Mouse (Mus musculus) limb, embryonic 10.5 days (tissue): Measurements from ENCODE around the gene Arl6ip5. TPM values are rescaled to one million over a fixed set of nuclear protein-coding genes. Genes with fewer than 3 reads are reported as not detected.

ENCODE experiments used
- DNase-seq: peaks from one replicate; pipeline ENCODE4 v3.0.0-alpha.2; 2017; ENCODE audit warnings: low spot score
- H3K27ac ChIP-seq: fragments of 300-500 bp; sonication (generic); 2 replicates; pipeline ENCODE4 v1.5.1; 2016; ENCODE audit warnings: mild to moderate bottlenecking
- H3K27me3 ChIP-seq: fragments of 300-500 bp; sonication (generic); 2 replicates; pipeline ENCODE4 v1.6.1; 2016; ENCODE audit warnings: low read depth, mild to moderate bottlenecking; ENCODE audit not compliant: poor library complexity, severe bottlenecking
- H3K36me3 ChIP-seq: fragments of 300-500 bp; sonication (generic); 2 replicates; pipeline ENCODE4 v1.6.1; 2016; ENCODE audit warnings: mild to moderate bottlenecking, moderate library complexity
- H3K4me1 ChIP-seq: fragments of 300-500 bp; sonication (generic); 2 replicates; pipeline ENCODE4 v1.6.1; 2016
- H3K4me3 ChIP-seq: fragments of 300-500 bp; sonication (generic); 2 replicates; pipeline ENCODE4 v1.5.1; 2016; ENCODE audit warnings: mild to moderate bottlenecking, moderate library complexity
- H3K9me3 ChIP-seq: fragments of 300-500 bp; sonication (generic); replicated peaks from 2 replicates; pipeline ENCODE4 v1.6.1; 2016; ENCODE audit warnings: mild to moderate bottlenecking
- WGBS: fragments of 180-500 bp; shearing (Covaris S2); methylation state at CpG from one replicate; pipeline ENCODE4 v1.1.7; 2016; 5-methylcytosine and 5-hydroxymethylcytosine counted together
- polyA plus RNA-seq: library from polyadenylated mRNA; unstranded; fragments of >200 nt; fragmentation: Nextera tagmentation; extraction: Ambion mirVana; gene quantifications from 2 replicates; pipeline ENCODE4 v1.2.1, GENCODE M21; 2016

Arl6ip5 gene
- polyA plus RNA-seq = 24.0 and 27.5 TPM in 2 replicates

DNA sequence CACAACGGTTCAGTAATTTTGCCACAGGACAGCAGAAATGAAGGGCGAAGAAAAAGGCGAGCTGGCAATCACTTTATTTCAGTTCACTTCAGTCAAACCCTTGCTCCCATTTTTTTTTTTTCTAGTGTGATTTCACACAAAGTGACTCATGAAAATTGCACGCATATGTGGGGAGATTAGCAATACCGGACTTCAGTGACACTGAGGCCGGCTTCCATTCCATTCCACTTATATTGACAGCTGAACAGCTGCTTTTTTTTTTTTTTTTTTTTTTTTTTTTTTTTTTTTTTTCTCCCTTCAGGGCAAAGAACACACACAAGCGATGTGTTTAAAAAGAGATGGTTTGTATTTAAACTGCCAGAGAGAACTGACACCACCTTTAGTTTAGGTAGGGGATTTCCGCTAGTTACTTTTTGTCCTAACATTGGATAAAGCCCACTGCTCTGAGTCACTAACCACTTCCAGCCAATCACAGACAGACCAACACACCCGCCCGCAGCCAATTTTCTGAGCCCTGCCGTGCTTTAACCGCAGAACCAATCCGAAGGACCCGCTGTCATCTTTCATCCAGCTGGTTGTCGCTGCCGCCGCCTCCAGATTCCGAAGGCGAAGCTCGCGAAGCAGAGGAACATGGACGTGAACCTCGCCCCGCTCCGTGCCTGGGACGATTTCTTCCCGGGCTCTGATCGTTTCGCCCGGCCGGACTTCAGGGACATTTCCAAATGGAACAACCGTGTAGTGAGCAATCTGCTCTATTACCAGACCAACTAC lies at the start of gene Arl6ip5:
Gene Arl6ip5, plus strand, starts transcription at position 499 of the 771 bp plus-strand sequence.
- Histone ChIP-seq H3K36me3 (peaks cover 5% of the 10 kb centered on the region; the same call in 1 of the 2 replicates), H3K4me3 (peak within 1 kb of the TSS; percentile 66), H3K27me3 (0 out of 2 replicates have a peak, but pooled peaks cover 6% of the 10 kb centered on the region), H3K9me3 (no peaks in the 10 kb centered on the region), H3K4me1 (peaks cover 26% of the 10 kb centered on the region), H3K27ac (peak within 1 kb of the TSS; percentile 75)
- WGBS = 15% methylated on average over 32 of the region's 32 CpGs
- peak; percentile 88 for DNase-seq

DNA sequence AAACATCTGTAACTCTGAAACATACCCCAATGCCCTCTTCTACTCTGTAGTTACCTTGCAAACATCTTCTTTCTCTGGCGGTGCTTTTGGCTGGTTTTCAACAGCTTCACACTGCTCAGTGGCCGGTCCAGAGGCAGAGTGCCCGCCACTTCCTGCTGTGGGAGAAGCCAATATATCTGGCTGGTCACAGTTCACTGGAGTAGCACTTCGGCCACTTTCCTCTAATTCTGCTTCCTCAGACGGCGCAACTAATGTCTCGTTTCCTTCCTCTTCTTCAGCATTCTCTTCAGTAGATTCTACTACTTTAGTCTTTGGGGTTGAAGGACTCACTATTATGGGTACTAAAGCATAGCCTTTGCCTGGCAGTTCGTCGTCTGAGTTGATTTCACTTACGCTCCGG lies 34.8 kb upstream of the Arl6ip5 start:
- Histone ChIP-seq H3K36me3 (peaks cover 56% of the 10 kb centered on the region), H3K4me1 (peaks cover 18% of the 10 kb centered on the region), H3K27me3 (no peaks in the 10 kb centered on the region), H3K9me3 (no peaks in the 10 kb centered on the region), H3K4me3 (no peak overlapping the region), H3K27ac (no peak overlapping the region)
- no peak for DNase-seq
- WGBS = 90% methylated on average over 11 of the region's 11 CpGs

DNA sequence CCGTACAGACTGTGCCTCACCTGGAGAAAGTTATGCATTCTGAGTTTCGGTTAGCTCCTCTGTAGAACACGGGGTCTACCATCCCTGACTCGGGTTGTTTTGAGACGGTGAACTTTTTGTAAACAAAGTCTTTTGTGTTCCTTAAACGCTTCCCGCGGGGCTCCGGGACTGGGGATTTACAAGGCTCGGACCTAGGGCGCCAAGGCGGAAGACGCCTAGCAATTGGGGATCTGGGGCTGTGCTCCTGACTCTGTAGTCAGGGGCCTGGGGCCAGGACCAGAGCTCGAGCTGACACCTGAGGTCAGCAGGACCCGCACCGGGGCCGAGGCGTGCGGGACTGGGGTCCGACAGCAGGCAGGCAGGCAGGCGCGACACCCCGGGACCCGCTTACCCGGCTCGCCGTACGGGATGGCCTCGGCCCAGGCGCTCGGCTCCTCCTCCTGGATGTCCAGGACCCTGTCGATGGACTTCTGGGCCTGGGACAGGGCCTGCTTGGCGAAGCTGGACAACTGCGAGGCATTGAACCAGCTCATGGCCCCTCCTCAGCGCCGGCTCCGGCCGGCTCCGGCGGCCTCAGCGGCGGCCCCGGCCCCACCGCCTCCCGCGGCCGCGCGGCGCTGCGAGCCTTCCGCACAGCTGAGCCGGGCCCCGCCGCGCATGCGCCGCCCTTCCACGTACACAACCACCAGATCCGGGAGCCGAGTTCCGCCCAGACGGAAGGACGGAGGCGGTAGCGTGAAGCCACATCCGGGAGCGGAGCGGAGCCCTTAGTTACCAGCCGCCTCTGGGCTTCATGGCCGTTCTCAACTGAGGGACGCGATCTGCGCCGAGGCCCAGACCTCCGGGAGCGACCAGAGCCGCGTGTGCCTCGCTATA lies 31.8 kb upstream of the Arl6ip5 start, which contains the start of gene Tmf1:
Gene Tmf1, minus strand, starts transcription at position 632 of the 876 bp plus-strand sequence.
- H3K4me1 ChIP-seq = peaks cover 18% of the 10 kb centered on the region
- H3K27ac ChIP-seq = peak within 1 kb of the TSS; percentile 94
- DNase-seq = peak; percentile 97
- no peaks in the 10 kb centered on the region for H3K27me3 ChIP-seq
- H3K4me3 ChIP-seq = peak within 1 kb of the TSS; percentile 78
- H3K36me3 ChIP-seq = peaks cover 44% of the 10 kb centered on the region
- under 1% methylated on average over 79 of the region's 80 CpGs for WGBS
- no peaks in the 10 kb centered on the region for H3K9me3 ChIP-seq

- WGBS = 17% methylated on average over 11 of the region's 11 CpGs
- Histone ChIP-seq H3K27me3 (no peaks in the 10 kb centered on the region), H3K4me1 (peaks cover 18% of the 10 kb centered on the region), H3K27ac (peak overlapping the region; percentile 94), H3K9me3 (no peaks in the 10 kb centered on the region), H3K36me3 (peaks cover 44% of the 10 kb centered on the region), H3K4me3 (peak overlapping the region; percentile 78)
- DNase-seq = no peak
These were observed 31.1 kb upstream of the Arl6ip5 start for GRCm38 (mm10) chr6:97179367-97179828.

DNA sequence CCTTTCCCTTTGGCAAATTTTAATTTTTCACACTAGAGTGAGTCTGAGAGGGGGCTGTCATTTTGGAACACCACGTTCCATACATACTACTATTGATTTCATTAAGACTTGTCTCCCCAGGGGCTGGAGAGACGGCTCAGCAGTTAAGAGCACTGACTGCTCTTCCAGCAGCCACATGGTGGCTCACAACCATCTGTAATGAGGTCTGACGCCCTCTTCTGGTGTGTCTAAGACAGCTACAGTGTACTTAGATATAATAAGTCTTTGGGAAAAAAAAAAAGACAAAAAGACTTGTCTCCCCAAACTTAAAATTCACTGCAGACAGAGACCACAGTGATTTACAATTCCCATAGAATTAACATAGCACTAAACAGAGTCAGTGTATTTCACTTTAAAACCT lies 10.1 kb upstream of the Arl6ip5 start:
- no peaks in the 10 kb centered on the region for H3K27me3 ChIP-seq
- H3K36me3 ChIP-seq = peaks cover 60% of the 10 kb centered on the region
- WGBS = 80% methylated on average over 3 of the region's 3 CpGs
- no peak overlapping the region for H3K4me3 ChIP-seq
- H3K9me3 ChIP-seq = no peaks in the 10 kb centered on the region
- peaks cover 13% of the 10 kb centered on the region for H3K4me1 ChIP-seq
- no peak overlapping the region for H3K27ac ChIP-seq
- DNase-seq = no peak

- H3K9me3 ChIP-seq = no peaks in the 10 kb centered on the region
- 94% methylated on average over 3 of the region's 3 CpGs for WGBS
- H3K4me3 ChIP-seq = no peak overlapping the region
These were observed 8.0 kb upstream of the Arl6ip5 start for GRCm38 (mm10) chr6:97202477-97202876.

DNA sequence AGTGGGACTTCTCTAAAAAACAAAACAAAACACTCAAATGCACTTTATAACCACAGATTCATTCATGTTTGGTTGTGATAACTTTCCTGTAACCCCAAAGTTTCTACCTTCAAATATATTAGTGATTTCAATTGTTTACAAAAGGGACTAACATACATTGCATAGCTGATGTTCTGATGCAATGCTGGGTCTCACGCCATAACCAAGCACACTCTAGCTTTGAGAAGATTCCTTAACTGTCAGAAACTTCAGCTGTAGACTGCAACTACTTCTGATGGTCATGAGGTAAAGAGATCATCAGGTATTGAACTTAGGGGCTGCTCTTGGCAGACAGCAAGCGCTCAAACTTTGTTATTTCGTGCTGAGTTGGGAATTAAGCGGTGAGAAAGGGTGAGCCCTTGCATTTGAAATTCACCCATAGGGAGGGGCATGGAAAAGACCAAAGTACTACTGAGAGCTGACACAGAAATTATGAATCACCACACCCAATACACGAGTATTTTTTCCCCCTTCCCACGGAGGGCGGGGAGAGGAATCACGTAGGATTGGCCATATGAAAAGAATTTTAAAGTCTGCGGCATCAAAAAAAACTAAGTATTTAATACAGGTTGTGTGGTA lies 6.1 kb upstream of the Arl6ip5 start:
- peak overlapping the region; percentile 91 for H3K4me3 ChIP-seq
- peak overlapping the region; percentile 97 for H3K27ac ChIP-seq
- no peak for DNase-seq
- no peaks in the 10 kb centered on the region for H3K27me3 ChIP-seq
- no peaks in the 10 kb centered on the region for H3K9me3 ChIP-seq
- H3K4me1 ChIP-seq = peaks cover 18% of the 10 kb centered on the region
- H3K36me3 ChIP-seq = peaks cover 22% of the 10 kb centered on the region
- WGBS = 20% methylated on average over 9 of the region's 9 CpGs

More at GRCm38 (mm10) chr6:97202477-97202876, 8.0 kb upstream of the Arl6ip5 start:
- Histone ChIP-seq H3K4me1 (peaks cover 13% of the 10 kb centered on the region), H3K27ac (no peak overlapping the region), H3K36me3 (peaks cover 40% of the 10 kb centered on the region), H3K27me3 (no peaks in the 10 kb centered on the region)
- DNase-seq = no peak

DNA sequence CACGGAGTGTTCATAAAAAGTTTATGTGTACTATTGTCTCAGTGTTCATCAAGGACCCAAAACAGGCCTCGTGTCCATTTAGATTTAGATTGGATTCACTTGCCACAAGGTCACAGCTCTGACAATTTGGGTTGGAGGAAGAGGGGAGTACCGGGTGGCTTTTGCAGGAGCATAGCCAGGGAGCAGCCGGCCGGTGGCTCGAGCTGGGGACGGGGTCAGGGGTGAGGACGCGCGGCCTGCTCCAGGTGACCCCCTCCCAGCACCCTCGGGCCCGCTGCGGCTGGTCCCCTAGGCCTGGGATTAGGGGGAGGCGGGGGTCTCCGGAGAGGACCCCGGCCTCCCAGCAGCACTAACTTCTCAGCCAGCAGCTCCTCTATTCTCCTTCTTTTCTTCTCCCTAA lies 5.5 kb upstream of the Arl6ip5 start:
- Histone ChIP-seq H3K9me3 (no peaks in the 10 kb centered on the region), H3K27me3 (no peaks in the 10 kb centered on the region), H3K4me3 (peak overlapping the region; percentile 91), H3K27ac (peak overlapping the region; percentile 97), H3K36me3 (peaks cover 17% of the 10 kb centered on the region), H3K4me1 (peaks cover 21% of the 10 kb centered on the region)
- peak; percentile 68 for DNase-seq
- WGBS = under 1% methylated on average over 16 of the region's 16 CpGs

DNA sequence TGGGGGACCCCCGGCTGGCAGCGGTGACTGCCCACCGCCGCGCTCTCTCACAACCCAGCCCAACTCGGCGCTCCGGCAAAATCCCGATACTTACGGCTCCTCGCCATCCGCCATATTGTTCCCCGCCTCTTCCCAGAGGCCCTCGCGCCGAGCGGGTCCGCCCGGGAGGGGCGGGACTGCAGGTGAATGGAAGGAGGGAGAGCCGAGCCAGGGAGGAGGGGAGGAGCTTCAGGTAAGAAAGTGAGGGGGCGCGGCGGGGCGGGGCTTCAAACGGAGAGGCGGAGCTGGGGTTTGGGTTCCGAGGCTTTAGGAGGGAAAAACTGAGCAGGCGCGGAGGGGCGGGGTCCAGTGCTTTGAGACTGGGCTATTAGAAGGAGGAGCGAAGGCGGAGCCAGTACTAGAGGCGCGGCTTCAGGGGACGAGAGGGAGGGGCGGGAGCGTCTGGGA lies 5.0 kb upstream of the Arl6ip5 start, which contains the start of gene Uba3:
Gene Uba3, minus strand, starts transcription at position 209 of the 447 bp plus-strand sequence.
- peak within 1 kb of the TSS; percentile 91 for H3K4me3 ChIP-seq
- peak; percentile 100 for DNase-seq
- no peaks in the 10 kb centered on the region for H3K27me3 ChIP-seq
- peaks cover 12% of the 10 kb centered on the region for H3K36me3 ChIP-seq
- WGBS = 1% methylated on average over 38 of the region's 38 CpGs
- peaks cover 26% of the 10 kb centered on the region for H3K4me1 ChIP-seq
- H3K27ac ChIP-seq = peak within 1 kb of the TSS; percentile 97
- no peaks in the 10 kb centered on the region for H3K9me3 ChIP-seq

GRCm38 (mm10) chr6:97207085-97207484 lies 3.4 kb upstream of the Arl6ip5 start:
- peaks cover 1% of the 10 kb centered on the region; the same call in 1 of the 2 replicates for H3K36me3 ChIP-seq
- no peak for DNase-seq
- H3K9me3 ChIP-seq = no peaks in the 10 kb centered on the region
- H3K27ac ChIP-seq = no peak overlapping the region
- WGBS = 86% methylated on average over 4 of the region's 4 CpGs
- no peak overlapping the region for H3K4me3 ChIP-seq
- 0 out of 2 replicates have a peak, but pooled peaks cover 3% of the 10 kb centered on the region for H3K27me3 ChIP-seq
- H3K4me1 ChIP-seq = peaks cover 38% of the 10 kb centered on the region

DNA sequence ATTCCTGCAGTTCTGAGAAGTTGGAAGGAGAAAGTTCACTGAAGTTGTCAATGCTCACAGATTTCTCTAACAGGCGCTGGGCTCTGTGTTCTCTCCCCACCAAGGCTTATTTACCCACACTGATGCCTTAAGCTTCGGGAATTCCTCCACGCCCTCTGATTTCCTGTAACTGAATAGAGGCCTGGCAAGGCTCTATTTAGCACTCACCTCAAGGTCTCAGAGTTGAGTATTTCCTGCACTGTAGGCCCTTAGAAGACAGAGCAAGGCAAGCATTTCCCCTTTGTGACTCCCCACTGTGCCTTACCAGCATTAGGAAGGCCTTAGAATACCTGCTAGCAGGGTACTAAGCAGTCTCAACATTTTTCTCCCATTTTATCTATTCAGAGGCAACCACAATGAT lies 2.1 kb upstream of the Arl6ip5 start:
- no peak overlapping the region for H3K4me3 ChIP-seq
- H3K27me3 ChIP-seq = 0 out of 2 replicates have a peak, but pooled peaks cover 6% of the 10 kb centered on the region
- no peaks in the 10 kb centered on the region for H3K36me3 ChIP-seq
- no peaks in the 10 kb centered on the region for H3K9me3 ChIP-seq
- H3K4me1 ChIP-seq = peaks cover 38% of the 10 kb centered on the region
- DNase-seq = no peak
- no peak overlapping the region; the same call in 1 of the 2 replicates for H3K27ac ChIP-seq
- WGBS = 48% methylated on average over 3 of the region's 3 CpGs

DNA sequence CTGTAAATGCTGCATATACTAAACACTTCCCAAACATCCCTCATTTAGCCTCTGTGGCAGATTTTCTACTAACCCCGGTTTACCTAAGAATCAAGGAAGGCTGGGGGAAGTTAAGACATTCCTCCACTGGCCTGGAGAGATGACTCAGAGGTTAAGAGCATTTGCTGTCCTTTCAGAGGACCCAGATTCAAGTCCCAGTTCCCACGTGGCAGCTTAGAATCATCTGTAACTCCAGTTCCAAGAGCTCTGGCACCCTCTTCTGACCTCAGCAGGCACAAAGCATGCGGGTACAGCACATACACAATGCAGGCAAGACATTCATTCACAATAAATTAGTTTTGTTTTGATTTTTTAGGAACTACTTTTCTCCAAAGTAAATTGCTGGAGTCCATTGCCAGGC lies 1.3 kb upstream of the Arl6ip5 start:
- DNase-seq = no peak
- Histone ChIP-seq H3K36me3 (no peaks in the 10 kb centered on the region), H3K4me1 (peaks cover 31% of the 10 kb centered on the region), H3K4me3 (no peak overlapping the region), H3K27ac (peak overlapping the region; percentile 19; the same call in 1 of the 2 replicates), H3K9me3 (no peaks in the 10 kb centered on the region), H3K27me3 (0 out of 2 replicates have a peak, but pooled peaks cover 6% of the 10 kb centered on the region)
- 56% methylated on average over 3 of the region's 3 CpGs for WGBS
